In the genomic region with DNA sequence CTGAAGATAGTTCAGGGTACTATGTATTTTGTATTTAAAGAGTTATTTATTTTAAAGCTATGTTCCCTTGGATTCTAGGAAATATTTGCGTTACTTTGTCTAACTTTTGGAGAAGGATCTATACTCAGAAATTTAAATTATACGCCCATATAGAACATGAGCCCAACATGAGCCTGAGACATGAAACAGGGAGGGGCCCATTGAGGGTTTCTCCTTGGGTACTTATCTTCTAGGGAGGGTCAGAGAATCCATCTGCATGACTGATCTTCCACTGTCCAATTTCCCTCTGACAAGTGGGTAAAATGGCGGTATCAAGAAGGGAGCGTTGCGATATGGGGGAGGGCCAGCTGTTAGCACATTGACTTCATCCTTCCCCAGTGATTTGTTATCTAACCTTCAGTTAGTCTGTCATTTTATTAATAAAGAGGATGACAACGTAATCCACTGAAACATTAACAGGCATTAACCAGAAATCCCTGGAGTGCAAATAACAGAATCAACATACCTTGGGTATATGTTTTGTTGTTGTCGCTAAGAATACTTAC, we compare ENCODE assay signal across 18 mouse cellular contexts.
"Had no signal": no experiment of that assay in that cellular context is flagged by ENCODE, and none has a peak within 500 bp of the region (broad histone marks: within the 10 kb centered on the region; RNA-seq: fewer than 3 reads in every experiment).

No protein-coding gene starts in this region.

- H3K4me3 ChIP-seq: midbrain, embryonic 10.5 days; midbrain, embryonic 12.5 days; myocyte; neural tube, embryonic 13.5 days; neural tube, embryonic 15.5 days had no signal

- H3K36me3 ChIP-seq: midbrain, embryonic 10.5 days; midbrain, embryonic 12.5 days; neural tube, embryonic 13.5 days; neural tube, embryonic 15.5 days had no signal

- H3K4me1 ChIP-seq: midbrain, embryonic 10.5 days; midbrain, embryonic 12.5 days; neural tube, embryonic 13.5 days had no signal

- H3K27me3 ChIP-seq: midbrain, embryonic 12.5 days; neural tube, embryonic 13.5 days; neural tube, embryonic 15.5 days had no signal

- DNase-seq: lung, embryonic 14.5 days; lung, postnatal 10 days; lung, postnatal 4 days; midbrain, embryonic 14.5 days; retina, postnatal 1 day; right cerebral cortex, adult 18-20 months; right cerebral cortex, postnatal 25 days; right cerebral cortex, postnatal 4 days; spleen, adult 18-20 months; thymus, adult 18-20 months; thymus, postnatal 14 days; thymus, postnatal 36 days had no signal

- H3K27ac ChIP-seq: midbrain, embryonic 10.5 days; midbrain, embryonic 12.5 days; neural tube, embryonic 13.5 days; neural tube, embryonic 15.5 days had no signal

- H3K4me2 ChIP-seq: lung, embryonic 14.5 days; midbrain, embryonic 12.5 days; neural tube, embryonic 13.5 days; neural tube, embryonic 15.5 days had no signal

- H3K9ac ChIP-seq: lung, embryonic 14.5 days; midbrain, embryonic 12.5 days; neural tube, embryonic 13.5 days; neural tube, embryonic 15.5 days had no signal

- ATAC-seq: midbrain, embryonic 16.5 days had no signal

- H3K9me3 ChIP-seq: midbrain, embryonic 10.5 days; midbrain, embryonic 12.5 days; neural tube, embryonic 13.5 days; neural tube, embryonic 15.5 days had no signal
